Comparison of ENCODE assay signal across 17 mouse cellular contexts in the genomic region with DNA sequence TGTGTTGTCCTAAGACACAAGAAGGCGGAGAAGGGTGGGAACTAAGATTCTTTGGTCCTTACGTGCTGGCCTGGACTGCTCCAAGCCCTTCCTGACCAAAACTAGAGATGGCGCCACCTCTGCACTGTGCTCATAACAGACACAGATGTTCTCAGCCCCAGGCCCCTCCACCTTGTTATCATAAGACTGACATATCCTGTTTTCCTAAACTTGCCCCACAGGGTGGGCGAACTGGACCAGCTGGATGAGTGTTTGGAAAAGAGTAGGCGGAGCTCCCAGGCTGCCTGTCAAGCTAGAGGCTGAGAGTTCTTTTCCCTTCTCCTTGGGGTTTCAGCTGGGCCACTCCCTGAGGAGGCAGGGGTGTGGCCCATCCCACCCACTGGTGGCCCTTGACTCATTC. TPM values are rescaled to one million over a fixed set of nuclear protein-coding genes. Genes with fewer than 3 reads are reported as not detected.
A peak's percentile ranks its signal among the peaks of the same experiment; 100 is the strongest.
DNase-seq lines count a peak whose midpoint lies in the region; ATAC-seq and TF ChIP-seq lines count a peak whose summit lies in the region.
"Had no signal": no experiment of that assay in that cellular context is flagged by ENCODE, and none has a peak within 500 bp of the region (broad histone marks: within the 10 kb centered on the region; RNA-seq: fewer than 3 reads in every experiment).

No protein-coding gene starts in this region.

- peak; percentile 52; the same call in 1 of the 2 replicates for ATAC-seq in heart, postnatal 0 days (ENCODE audit: insufficient read depth, low read depth)
- no peak for ATAC-seq in midbrain, embryonic 11.5 days (ENCODE audit: low FRiP score)
- no peak for ATAC-seq in embryonic facial prominence, embryonic 11.5 days (replicated peaks; ENCODE audit: insufficient number of reproducible peaks, low FRiP score, low TSS enrichment, low read depth)

- H3K27ac ChIP-seq in heart, postnatal 0 days (ENCODE audit: low read depth) = no peak overlapping the region
- no peak overlapping the region for H3K27ac ChIP-seq in midbrain, embryonic 10.5 days (replicated peaks)
- H3K27ac ChIP-seq in midbrain, embryonic 11.5 days (ENCODE audit: low read depth, low read length) = no peak overlapping the region
- H3K27ac ChIP-seq in embryonic facial prominence, embryonic 11.5 days (replicated peaks; ENCODE audit: low read depth, low read length) = no peak overlapping the region

- 71% methylated on average over 5 of the region's 5 CpGs for WGBS in heart, postnatal 0 days
- WGBS in midbrain, embryonic 10.5 days = 74% methylated on average over 5 of the region's 5 CpGs
- WGBS in midbrain, embryonic 11.5 days = 77% methylated on average over 5 of the region's 5 CpGs
- WGBS in embryonic facial prominence, embryonic 11.5 days = 48% methylated on average over 5 of the region's 5 CpGs

- DNase-seq in heart, postnatal 0 days (ENCODE audit: low spot score) = no peak
- no peak for DNase-seq in heart, adult 8-10 months (ENCODE audit: low spot score)
- peak; percentile 26 for DNase-seq in midbrain, embryonic 10.5 days (ENCODE audit: low spot score)
- DNase-seq in midbrain, embryonic 11.5 days (ENCODE audit: low spot score, missing footprints) = no peak
- peak; percentile 22 for DNase-seq in embryonic facial prominence, embryonic 11.5 days (ENCODE audit: low spot score)
- DNase-seq in spleen, postnatal 14 days (ENCODE audit: low spot score in 2 of 2) = no peak
- no peak for DNase-seq in cerebellum, adult 9-10 months
- DNase-seq in left cerebral cortex, postnatal 4 days = no peak
- DNase-seq: cerebellum, adult 2 months; heart, postnatal 14 days; kidney, adult 9 months; midbrain, embryonic 14.5 days; right cerebral cortex, postnatal 4 days; thymus, adult 18-20 months had no signal

- H3K4me3 ChIP-seq in heart, postnatal 0 days (ENCODE audit: low read depth, low read length) = no peak overlapping the region
- H3K4me3 ChIP-seq in midbrain, embryonic 10.5 days = no peak overlapping the region
- H3K4me3 ChIP-seq in midbrain, embryonic 11.5 days (ENCODE audit: low read depth, low read length) = no peak overlapping the region
- H3K4me3 ChIP-seq in embryonic facial prominence, embryonic 11.5 days (ENCODE audit: low read depth, low read length) = no peak overlapping the region

- peak; percentile 26; the same call in 1 of the 2 replicates for TF ChIP-seq CTCF in heart, postnatal 0 days (IDR thresholded peaks at IDR 0.05; ENCODE audit: low read depth)

- no peaks in the 10 kb centered on the region for H3K27me3 ChIP-seq in heart, postnatal 0 days (ENCODE audit: control insufficient read depth, insufficient read depth, low read length)
- no peaks in the 10 kb centered on the region for H3K27me3 ChIP-seq in midbrain, embryonic 10.5 days (ENCODE audit: low read depth, poor library complexity, severe bottlenecking)
- H3K27me3 ChIP-seq in midbrain, embryonic 11.5 days (ENCODE audit: control insufficient read depth, insufficient read depth, low read length) = no peaks in the 10 kb centered on the region
- no peaks in the 10 kb centered on the region for H3K27me3 ChIP-seq in embryonic facial prominence, embryonic 11.5 days (ENCODE audit: control insufficient read depth, insufficient read depth, low read length)

- intact Hi-C loops in left cerebral cortex, postnatal 4 days (cut with DNase I) = no loop called here

- H3K36me3 ChIP-seq in heart, postnatal 0 days (replicated peaks; ENCODE audit: control insufficient read depth, insufficient read depth, low read length) = 0 out of 2 replicates have a peak, but pooled peaks cover 10% of the 10 kb centered on the region
- peaks cover 22% of the 10 kb centered on the region for H3K36me3 ChIP-seq in midbrain, embryonic 10.5 days
- H3K36me3 ChIP-seq in midbrain, embryonic 11.5 days (ENCODE audit: control insufficient read depth, insufficient read depth, low read length) = no peaks in the 10 kb centered on the region
- H3K36me3 ChIP-seq in embryonic facial prominence, embryonic 11.5 days (replicated peaks; ENCODE audit: control insufficient read depth, insufficient read depth, low read depth, low read length) = no peaks in the 10 kb centered on the region; the same call in 1 of the 2 replicates

- no peak overlapping the region for H3K9ac ChIP-seq in heart, postnatal 0 days (replicated peaks; ENCODE audit: low read depth, low read length)
- H3K9ac ChIP-seq in midbrain, embryonic 11.5 days (ENCODE audit: low read length) = no peak overlapping the region
- H3K9ac ChIP-seq in embryonic facial prominence, embryonic 11.5 days (replicated peaks; ENCODE audit: low read length) = no peak overlapping the region

- no peaks in the 10 kb centered on the region for H3K9me3 ChIP-seq in heart, postnatal 0 days (replicated peaks; ENCODE audit: control insufficient read depth, low read length)
- H3K9me3 ChIP-seq in midbrain, embryonic 10.5 days (replicated peaks) = no peaks in the 10 kb centered on the region
- H3K9me3 ChIP-seq in midbrain, embryonic 11.5 days (ENCODE audit: control insufficient read depth, low read length) = no peaks in the 10 kb centered on the region
- H3K9me3 ChIP-seq in embryonic facial prominence, embryonic 11.5 days (replicated peaks; ENCODE audit: control insufficient read depth, low read length) = no peaks in the 10 kb centered on the region

- no peaks in the 10 kb centered on the region; the same call in 1 of the 2 replicates for H3K4me1 ChIP-seq in heart, postnatal 0 days (ENCODE audit: control insufficient read depth, insufficient read depth)
- H3K4me1 ChIP-seq in midbrain, embryonic 10.5 days = peaks cover 11% of the 10 kb centered on the region
- peaks cover 6% of the 10 kb centered on the region; the same call in 1 of the 2 replicates for H3K4me1 ChIP-seq in midbrain, embryonic 11.5 days (ENCODE audit: control insufficient read depth, insufficient read depth, low read length)
- H3K4me1 ChIP-seq in embryonic facial prominence, embryonic 11.5 days (ENCODE audit: control insufficient read depth, insufficient read depth, low read length) = no peaks in the 10 kb centered on the region

- no peak for TF ChIP-seq EP300 in heart, postnatal 0 days (IDR thresholded peaks at IDR 0.05; ENCODE audit: low read depth)

- no peak overlapping the region for H3K4me2 ChIP-seq in heart, postnatal 0 days (ENCODE audit: low read depth, low read length)
- no peak overlapping the region for H3K4me2 ChIP-seq in midbrain, embryonic 11.5 days
- no peak overlapping the region for H3K4me2 ChIP-seq in embryonic facial prominence, embryonic 11.5 days (ENCODE audit: low read depth, low read length)

RNA-seq across cellular contexts. Expression of a gene that starts 4.8 kb away (rescaled TPM):
- total RNA-seq in heart, postnatal 0 days (2014; rRNA removed; ENCODE audit: low replicate concordance) = 5.4 TPM in 2 replicates
- 7.0 and 7.4 TPM in 2 replicates for polyA plus RNA-seq in heart, postnatal 0 days (2015; fragmentation: Nextera tagmentation; extraction: Ambion mirVana)
- 1 to 10 TPM; 4.6 to 6.1 (median 5.1) TPM for total RNA-seq in heart, adult 8-10 months (2022)
- polyA plus RNA-seq in midbrain, embryonic 10.5 days (2016; fragmentation: Nextera tagmentation; extraction: Ambion mirVana) = 24.7 and 25.3 TPM in 2 replicates
- polyA plus RNA-seq in midbrain, embryonic 11.5 days (2014; fragmentation: Nextera tagmentation; extraction: Ambion mirVana) = 22.0 and 23.2 TPM in 2 replicates
- polyA plus RNA-seq in embryonic facial prominence, embryonic 11.5 days (2014; fragmentation: Nextera tagmentation; extraction: Ambion mirVana) = 20.4 and 21.2 TPM in 2 replicates
- total RNA-seq in left cerebral cortex, postnatal 4 days (2021) = 10 to 100 TPM; 17.5 to 17.8 TPM

RNA-seq across cellular contexts. Expression of a gene that starts 10.6 kb away (rescaled TPM):
- not detected in 2 replicates for total RNA-seq in heart, postnatal 0 days (2014; rRNA removed; ENCODE audit: low replicate concordance)
- not detected in 2 replicates for polyA plus RNA-seq in heart, postnatal 0 days (2015; fragmentation: Nextera tagmentation; extraction: Ambion mirVana)
- total RNA-seq in heart, adult 8-10 months (2022) = 1 to 10 TPM in 1 of 4 experiments, under 1 TPM in 2, not detected in 1; 0.66 to 1.2 (median 0.80) TPM
- polyA plus RNA-seq in midbrain, embryonic 10.5 days (2016; fragmentation: Nextera tagmentation; extraction: Ambion mirVana) = 0.17 TPM in 1 of 2 replicates, not detected in the other
- polyA plus RNA-seq in midbrain, embryonic 11.5 days (2014; fragmentation: Nextera tagmentation; extraction: Ambion mirVana) = not detected in 2 replicates
- 0.36 TPM in 1 of 2 replicates, not detected in the other for polyA plus RNA-seq in embryonic facial prominence, embryonic 11.5 days (2014; fragmentation: Nextera tagmentation; extraction: Ambion mirVana)
- total RNA-seq in left cerebral cortex, postnatal 4 days (2021) = 1 to 10 TPM; 1.1 to 1.2 TPM
- total RNA-seq: layer of hippocampus, postnatal 25 days; neutrophil, adult 5-6 weeks had no signal
- polyA plus RNA-seq: liver, adult 2 months had no signal

RNA-seq across cellular contexts. Expression of a gene that starts 12.8 kb away (rescaled TPM):
- total RNA-seq in heart, postnatal 0 days (2014; rRNA removed; ENCODE audit: low replicate concordance) = 0.93 and 2.8 TPM in 2 replicates
- 3.3 and 3.4 TPM in 2 replicates for polyA plus RNA-seq in heart, postnatal 0 days (2015; fragmentation: Nextera tagmentation; extraction: Ambion mirVana)
- 1 to 10 TPM; 2.2 to 2.7 (median 2.5) TPM for total RNA-seq in heart, adult 8-10 months (2022)
- polyA plus RNA-seq in midbrain, embryonic 10.5 days (2016; fragmentation: Nextera tagmentation; extraction: Ambion mirVana) = 9.7 and 11.6 TPM in 2 replicates
- 11.4 and 12.6 TPM in 2 replicates for polyA plus RNA-seq in midbrain, embryonic 11.5 days (2014; fragmentation: Nextera tagmentation; extraction: Ambion mirVana)
- polyA plus RNA-seq in embryonic facial prominence, embryonic 11.5 days (2014; fragmentation: Nextera tagmentation; extraction: Ambion mirVana) = 9.8 and 11.3 TPM in 2 replicates
- 1 to 10 TPM; 6.9 to 8.0 TPM for total RNA-seq in left cerebral cortex, postnatal 4 days (2021)

RNA-seq across cellular contexts. Expression of a gene that starts 13.0 kb away (rescaled TPM):
- total RNA-seq in heart, postnatal 0 days (2014; rRNA removed; ENCODE audit: low replicate concordance) = 10.6 and 28.9 TPM in 2 replicates
- 11.4 and 14.1 TPM in 2 replicates for polyA plus RNA-seq in heart, postnatal 0 days (2015; fragmentation: Nextera tagmentation; extraction: Ambion mirVana)
- 10 to 100 TPM; 12.3 to 13.3 (median 12.6) TPM for total RNA-seq in heart, adult 8-10 months (2022)
- 14.9 and 15.3 TPM in 2 replicates for polyA plus RNA-seq in midbrain, embryonic 10.5 days (2016; fragmentation: Nextera tagmentation; extraction: Ambion mirVana)
- polyA plus RNA-seq in midbrain, embryonic 11.5 days (2014; fragmentation: Nextera tagmentation; extraction: Ambion mirVana) = 10.2 and 12.6 TPM in 2 replicates
- 9.6 and 11.6 TPM in 2 replicates for polyA plus RNA-seq in embryonic facial prominence, embryonic 11.5 days (2014; fragmentation: Nextera tagmentation; extraction: Ambion mirVana)
- 10 to 100 TPM; 20.6 to 20.8 TPM for total RNA-seq in left cerebral cortex, postnatal 4 days (2021)

RNA-seq across cellular contexts. Expression of a gene that starts 15.0 kb away (rescaled TPM):
- total RNA-seq in heart, postnatal 0 days (2014; rRNA removed; ENCODE audit: low replicate concordance) = 259 and 263 TPM in 2 replicates
- polyA plus RNA-seq in heart, postnatal 0 days (2015; fragmentation: Nextera tagmentation; extraction: Ambion mirVana) = 133 and 134 TPM in 2 replicates
- total RNA-seq in heart, adult 8-10 months (2022) = 100 to 1,000 TPM in 3 of 4 experiments, 10 to 100 TPM in 1; 94.7 to 106 (median 103) TPM
- polyA plus RNA-seq in midbrain, embryonic 10.5 days (2016; fragmentation: Nextera tagmentation; extraction: Ambion mirVana) = 85.7 and 98.2 TPM in 2 replicates
- polyA plus RNA-seq in midbrain, embryonic 11.5 days (2014; fragmentation: Nextera tagmentation; extraction: Ambion mirVana) = 84.8 and 89.7 TPM in 2 replicates
- polyA plus RNA-seq in embryonic facial prominence, embryonic 11.5 days (2014; fragmentation: Nextera tagmentation; extraction: Ambion mirVana) = 102 TPM in 2 replicates
- 10 to 100 TPM; 56.8 to 62.2 TPM for total RNA-seq in left cerebral cortex, postnatal 4 days (2021)

Comparison
In these comparisons a context has a peak if more than half of its experiments do, and no peak if none do; other contexts are left out.
1. DNase-seq: peak in midbrain, embryonic 10.5 days (single experiment) and embryonic facial prominence, embryonic 11.5 days (single experiment); none in heart, postnatal 0 days (single experiment), heart, adult 8-10 months (single experiment), midbrain, embryonic 11.5 days (single experiment), spleen, postnatal 14 days (0 of 2), cerebellum, adult 9-10 months (single experiment) and left cerebral cortex, postnatal 4 days (single experiment).